Mouse (Mus musculus): ENCODE measurements at regions not wholly inside any gene's neighbourhood (a gene's known extent, or its start where the extent isn't known, plus 50 kb on each side); places are given as distances from the start of the nearest gene placed in this dataset.

DNA sequence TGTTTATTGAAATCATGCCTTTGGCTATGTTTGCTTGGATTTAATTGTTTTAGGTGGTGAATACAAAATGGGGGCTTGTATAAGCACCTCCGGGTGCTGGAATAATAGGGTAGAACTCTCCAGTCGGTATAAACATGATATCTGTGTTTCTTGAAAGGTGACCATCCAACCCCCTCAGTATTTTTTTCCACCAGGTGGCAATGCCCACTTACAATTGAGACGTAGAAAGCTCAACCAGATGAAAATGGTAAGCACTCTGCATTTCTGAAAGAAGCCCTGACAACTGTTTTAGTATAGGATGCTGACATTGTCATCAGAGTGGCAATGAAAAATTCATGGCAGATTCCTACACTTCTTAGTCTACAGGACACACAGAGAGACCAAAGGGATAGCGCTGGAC is 838.1 kb downstream of the Kcnj2 start:
- peak; percentile 24 for DNase-seq (ENCODE audit: low spot score)
- Histone ChIP-seq H3K36me3 (ENCODE audit: control insufficient read depth, insufficient read depth, low read length) (no peaks in the 10 kb centered on the region), H3K27me3 (ENCODE audit: control insufficient read depth, insufficient read depth, low read length) (no peaks in the 10 kb centered on the region), H3K27ac (replicated peaks) (no peak overlapping the region), H3K4me1 (replicated peaks; ENCODE audit: control insufficient read depth, insufficient read depth) (no peaks in the 10 kb centered on the region), H3K9ac (ENCODE audit: low read length) (no peak overlapping the region), H3K9me3 (ENCODE audit: control insufficient read depth, low read length) (no peaks in the 10 kb centered on the region), H3K4me2 (replicated peaks; ENCODE audit: low read depth) (no peak overlapping the region), H3K4me3 (ENCODE audit: low read depth, low read length) (no peak overlapping the region)
- 71% methylated on average over 4 of the region's 4 CpGs for WGBS
- TF ChIP-seq EP300 (optimal IDR thresholded peaks at IDR 0.05) = no peak
- TF ChIP-seq CTCF (IDR thresholded peaks at IDR 0.05; ENCODE audit: low read depth) = peak; percentile 65
- no peak for ATAC-seq (ENCODE audit: low FRiP score, low TSS enrichment)

DNA sequence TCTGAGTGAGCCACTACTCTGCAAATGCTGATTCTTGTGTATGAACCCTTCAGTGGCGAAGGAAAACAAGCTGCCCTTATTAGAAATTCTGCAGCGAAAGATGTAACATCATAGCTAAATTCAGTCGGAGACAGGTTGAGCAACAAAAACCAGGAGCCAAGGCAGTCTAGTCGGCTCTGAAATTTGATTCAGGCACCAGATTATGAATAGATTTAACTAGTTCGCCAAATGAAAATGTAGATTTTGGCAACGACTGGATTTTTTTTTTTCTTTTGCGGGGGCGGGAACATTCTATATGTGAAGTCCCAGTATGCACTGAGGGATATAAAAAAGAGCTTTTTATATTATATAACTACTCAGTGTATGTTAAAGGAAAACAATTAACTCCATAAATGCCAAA is 847.9 kb downstream of the Kcnj2 start:
- Histone ChIP-seq H3K27me3 (ENCODE audit: control insufficient read depth, insufficient read depth, low read length) (no peaks in the 10 kb centered on the region), H3K4me2 (replicated peaks; ENCODE audit: low read depth) (no peak overlapping the region), H3K36me3 (ENCODE audit: control insufficient read depth, insufficient read depth, low read length) (no peaks in the 10 kb centered on the region), H3K4me1 (replicated peaks; ENCODE audit: control insufficient read depth, insufficient read depth) (no peaks in the 10 kb centered on the region), H3K4me3 (ENCODE audit: low read depth, low read length) (no peak overlapping the region), H3K9ac (ENCODE audit: low read length) (no peak overlapping the region), H3K27ac (replicated peaks) (no peak overlapping the region), H3K9me3 (ENCODE audit: control insufficient read depth, low read length) (no peaks in the 10 kb centered on the region)
- 73% methylated on average over 8 of the region's 8 CpGs for WGBS
- ATAC-seq (ENCODE audit: low FRiP score, low TSS enrichment) (no peak), DNase-seq (ENCODE audit: low spot score) (no peak)
- TF ChIP-seq EP300 (optimal IDR thresholded peaks at IDR 0.05) = no peak
- no peak for TF ChIP-seq CTCF (IDR thresholded peaks at IDR 0.05; ENCODE audit: low read depth)

DNA sequence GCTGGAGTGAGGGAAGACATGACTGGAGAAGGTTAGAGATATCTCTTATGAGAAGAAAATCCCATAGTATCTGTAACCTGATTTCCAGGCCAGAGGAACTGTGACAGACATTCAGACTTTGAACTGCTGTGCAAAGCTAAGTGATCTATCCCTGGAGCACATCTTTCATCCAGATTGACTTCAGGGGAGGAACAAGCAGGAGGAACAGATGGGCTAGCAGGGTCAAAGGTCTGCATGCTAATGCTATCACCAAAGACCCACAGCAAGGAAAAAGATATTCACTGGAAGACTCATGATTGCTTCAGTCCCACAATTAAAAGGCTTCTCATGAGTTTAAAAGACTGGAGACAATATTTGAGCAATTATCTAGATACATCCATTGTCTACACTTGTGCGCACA is 855.7 kb upstream of the Sox9 start:
- TF ChIP-seq CTCF (IDR thresholded peaks at IDR 0.05; ENCODE audit: low read depth) (no peak), EP300 (optimal IDR thresholded peaks at IDR 0.05) (no peak)
- Histone ChIP-seq H3K27ac (replicated peaks) (no peak overlapping the region), H3K36me3 (ENCODE audit: control insufficient read depth, insufficient read depth, low read length) (no peaks in the 10 kb centered on the region), H3K4me2 (replicated peaks; ENCODE audit: low read depth) (no peak overlapping the region), H3K27me3 (ENCODE audit: control insufficient read depth, insufficient read depth, low read length) (no peaks in the 10 kb centered on the region), H3K9me3 (ENCODE audit: control insufficient read depth, low read length) (no peaks in the 10 kb centered on the region), H3K4me3 (ENCODE audit: low read depth, low read length) (no peak overlapping the region), H3K4me1 (replicated peaks; ENCODE audit: control insufficient read depth, insufficient read depth) (no peaks in the 10 kb centered on the region), H3K9ac (ENCODE audit: low read length) (no peak overlapping the region)
- 100% methylated on average over 1 of the region's 1 CpGs for WGBS
- no peak for DNase-seq (ENCODE audit: low spot score)
- no peak for ATAC-seq (ENCODE audit: low FRiP score, low TSS enrichment)

DNA sequence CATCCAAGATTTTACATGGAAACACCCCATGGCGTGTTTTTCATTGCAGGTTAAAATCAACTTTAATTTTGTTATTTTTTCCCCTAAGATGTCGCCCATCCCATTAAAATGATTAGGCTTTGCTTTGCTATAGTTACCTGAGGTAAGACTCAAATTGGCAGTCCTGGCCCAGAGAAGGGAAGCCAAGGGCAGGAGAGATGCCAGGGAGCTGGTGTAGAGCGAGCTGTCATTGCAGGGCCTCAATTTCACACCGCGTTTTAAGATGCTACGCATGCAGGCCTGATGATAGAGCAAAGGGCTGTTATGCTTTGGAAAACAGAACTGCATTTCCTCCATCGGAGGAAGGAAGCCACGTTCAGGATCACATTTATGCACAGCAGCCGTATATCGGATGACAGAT is 852.7 kb upstream of the Sox9 start:
- WGBS = 77% methylated on average over 10 of the region's 10 CpGs
- TF ChIP-seq CTCF (IDR thresholded peaks at IDR 0.05; ENCODE audit: low read depth) (no peak), EP300 (optimal IDR thresholded peaks at IDR 0.05) (no peak)
- no peak for ATAC-seq (ENCODE audit: low FRiP score, low TSS enrichment)

DNA sequence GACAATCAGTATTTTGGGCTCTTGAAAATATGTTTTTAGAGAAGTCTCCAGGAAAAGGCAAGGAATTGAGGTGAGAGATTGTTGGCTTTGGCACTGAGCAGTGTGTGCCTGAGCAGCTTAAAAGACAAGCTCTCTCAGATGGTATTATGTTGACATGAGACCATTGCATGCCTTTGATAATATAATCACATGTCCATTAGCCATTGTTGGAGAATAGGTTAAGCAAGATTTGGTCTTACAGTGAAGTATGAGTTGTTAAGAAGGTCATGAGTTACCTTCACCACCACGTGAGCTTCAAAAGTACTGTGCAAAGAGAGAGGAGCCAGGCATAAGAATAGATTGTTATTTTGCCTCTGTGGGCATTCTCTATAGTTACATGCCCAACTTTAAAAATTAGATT is 850.0 kb upstream of the Sox9 start:
- H3K27me3 ChIP-seq (ENCODE audit: control insufficient read depth, insufficient read depth, low read length) = no peaks in the 10 kb centered on the region
- no peak overlapping the region for H3K9ac ChIP-seq (ENCODE audit: low read length)
- H3K9me3 ChIP-seq (ENCODE audit: control insufficient read depth, low read length) = no peaks in the 10 kb centered on the region
- WGBS = 68% methylated on average over 1 of the region's 1 CpGs
- no peaks in the 10 kb centered on the region for H3K4me1 ChIP-seq (replicated peaks; ENCODE audit: control insufficient read depth, insufficient read depth)
- H3K4me2 ChIP-seq (replicated peaks; ENCODE audit: low read depth) = no peak overlapping the region
- TF ChIP-seq EP300 (optimal IDR thresholded peaks at IDR 0.05) = no peak
- no peak for TF ChIP-seq CTCF (IDR thresholded peaks at IDR 0.05; ENCODE audit: low read depth)
- ATAC-seq (ENCODE audit: low FRiP score, low TSS enrichment) (no peak), DNase-seq (ENCODE audit: low spot score) (no peak)
- H3K27ac ChIP-seq (replicated peaks) = no peak overlapping the region
- no peak overlapping the region for H3K4me3 ChIP-seq (ENCODE audit: low read depth, low read length)
- H3K36me3 ChIP-seq (ENCODE audit: control insufficient read depth, insufficient read depth, low read length) = no peaks in the 10 kb centered on the region

More for the DNA sequence above, 852.7 kb upstream of the Sox9 start:
- no peaks in the 10 kb centered on the region for H3K4me1 ChIP-seq (replicated peaks; ENCODE audit: control insufficient read depth, insufficient read depth)
- no peak overlapping the region for H3K4me3 ChIP-seq (ENCODE audit: low read depth, low read length)
- no peaks in the 10 kb centered on the region for H3K27me3 ChIP-seq (ENCODE audit: control insufficient read depth, insufficient read depth, low read length)
- no peak overlapping the region for H3K4me2 ChIP-seq (replicated peaks; ENCODE audit: low read depth)
- H3K9ac ChIP-seq (ENCODE audit: low read length) = no peak overlapping the region
- H3K36me3 ChIP-seq (ENCODE audit: control insufficient read depth, insufficient read depth, low read length) = no peaks in the 10 kb centered on the region
- H3K27ac ChIP-seq (replicated peaks) = no peak overlapping the region
- DNase-seq (ENCODE audit: low spot score) = no peak
- no peaks in the 10 kb centered on the region for H3K9me3 ChIP-seq (ENCODE audit: control insufficient read depth, low read length)

DNA sequence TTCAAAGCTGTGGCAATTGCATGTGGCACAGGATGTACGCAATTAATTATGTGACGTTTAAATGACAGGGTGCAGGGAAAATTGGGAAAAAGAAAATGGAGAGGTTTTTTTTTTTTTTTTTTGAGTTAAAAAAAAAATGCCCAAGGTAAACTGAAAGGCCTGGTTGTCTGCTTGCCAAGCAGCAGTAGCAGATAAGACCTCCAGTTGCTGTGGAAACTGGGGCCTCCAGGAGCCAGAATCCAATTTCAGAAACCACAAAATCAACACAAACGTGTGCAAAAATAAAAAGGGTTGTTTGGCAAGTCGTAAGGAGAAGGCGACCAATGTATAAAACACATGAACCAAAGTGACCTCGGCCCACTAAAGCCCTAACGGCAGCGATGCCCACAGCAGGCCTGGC is 837.7 kb upstream of the Sox9 start:
- WGBS = 61% methylated on average over 8 of the region's 8 CpGs
- Histone ChIP-seq H3K27ac (replicated peaks) (no peak overlapping the region), H3K9me3 (ENCODE audit: control insufficient read depth, low read length) (no peaks in the 10 kb centered on the region), H3K36me3 (ENCODE audit: control insufficient read depth, insufficient read depth, low read length) (no peaks in the 10 kb centered on the region), H3K4me2 (replicated peaks; ENCODE audit: low read depth) (no peak overlapping the region), H3K4me3 (ENCODE audit: low read depth, low read length) (no peak overlapping the region), H3K4me1 (replicated peaks; ENCODE audit: control insufficient read depth, insufficient read depth) (no peaks in the 10 kb centered on the region), H3K9ac (ENCODE audit: low read length) (no peak overlapping the region), H3K27me3 (ENCODE audit: control insufficient read depth, insufficient read depth, low read length) (no peaks in the 10 kb centered on the region)
- peak; percentile 47; the same call in 1 of the 2 replicates for ATAC-seq (ENCODE audit: low FRiP score, low TSS enrichment)
- TF ChIP-seq CTCF (IDR thresholded peaks at IDR 0.05; ENCODE audit: low read depth) = no peak
- TF ChIP-seq EP300 (optimal IDR thresholded peaks at IDR 0.05) = no peak
- DNase-seq (ENCODE audit: low spot score) = peak; percentile 49
